Mouse (Mus musculus) lung, embryonic 14.5 days (tissue): Measurements from ENCODE around the gene Olfr122. TPM values are rescaled to one million over a fixed set of nuclear protein-coding genes. Genes with fewer than 3 reads are reported as not detected.

Source experiments
- ATAC-seq: fragments of 200-750 bp; cut with Nextera tagmentation; 2 replicates; pipeline ENCODE4 v1.8.0; 2017; ENCODE audit warnings: mild to moderate bottlenecking, moderate TSS enrichment, moderate library complexity; ENCODE audit not compliant: insufficient read depth
- DNase-seq: peaks from one replicate; pipeline ENCODE4 v3.0.0-alpha.2; 2015
- H3K27ac ChIP-seq: fragments of 300-500 bp; sonication (generic); 2 replicates; pipeline ENCODE4 v1.5.1; 2014; ENCODE audit warnings: low read depth, mild to moderate bottlenecking, moderate library complexity
- H3K27me3 ChIP-seq: fragments of 300-500 bp; sonication (generic); 2 replicates; pipeline ENCODE4 v1.6.1; 2014; ENCODE audit warnings: low read length, control low read depth; ENCODE audit not compliant: insufficient read depth
- H3K36me3 ChIP-seq: fragments of 300-500 bp; sonication (generic); 2 replicates; pipeline ENCODE4 v1.6.1; 2014; ENCODE audit warnings: control low read depth; ENCODE audit not compliant: insufficient read depth
- H3K4me1 ChIP-seq: fragments of 300-500 bp; sonication (generic); 2 replicates; pipeline ENCODE4 v1.6.1; 2014; ENCODE audit warnings: antibody characterized with exemption, control low read depth; ENCODE audit not compliant: insufficient read depth
- H3K4me2 ChIP-seq: fragments of 300-500 bp; sonication (generic); 2 replicates; pipeline ENCODE4 v1.6.1; 2014; ENCODE audit warnings: mild to moderate bottlenecking
- H3K4me3 ChIP-seq: fragments of 300-500 bp; sonication (generic); 2 replicates; pipeline ENCODE4 v1.5.1; 2014; ENCODE audit warnings: low read depth, low read length
- H3K9ac ChIP-seq: fragments of 300-500 bp; sonication (generic); 2 replicates; pipeline ENCODE4 v1.6.1; 2014
- H3K9me3 ChIP-seq: fragments of 300-500 bp; sonication (generic); 2 replicates; pipeline ENCODE4 v1.6.1; 2016; ENCODE audit warnings: low read depth, low read length, control low read depth
- CTCF ChIP-seq: IDR thresholded peaks from 2 replicates; pipeline ENCODE4 v1.5.1; 2016; ENCODE audit warnings: antibody characterized with exemption, low read depth
- WGBS: fragments of 180-500 bp; shearing (Covaris S2); extraction: QIAGEN DNeasy Blood & Tissue Kit; methylation state at CpG from one replicate; pipeline ENCODE4 v1.1.7; 2014; 5-methylcytosine and 5-hydroxymethylcytosine counted together
- polyA plus RNA-seq: library from polyadenylated mRNA; unstranded; fragments of >200 nt; fragmentation: Nextera tagmentation; extraction: Ambion mirVana; gene quantifications from 2 replicates; pipeline ENCODE4 v1.2.1, GENCODE M21; 2014

Gene Olfr122
- polyA plus RNA-seq, result not detected in 2 replicates

DNA sequence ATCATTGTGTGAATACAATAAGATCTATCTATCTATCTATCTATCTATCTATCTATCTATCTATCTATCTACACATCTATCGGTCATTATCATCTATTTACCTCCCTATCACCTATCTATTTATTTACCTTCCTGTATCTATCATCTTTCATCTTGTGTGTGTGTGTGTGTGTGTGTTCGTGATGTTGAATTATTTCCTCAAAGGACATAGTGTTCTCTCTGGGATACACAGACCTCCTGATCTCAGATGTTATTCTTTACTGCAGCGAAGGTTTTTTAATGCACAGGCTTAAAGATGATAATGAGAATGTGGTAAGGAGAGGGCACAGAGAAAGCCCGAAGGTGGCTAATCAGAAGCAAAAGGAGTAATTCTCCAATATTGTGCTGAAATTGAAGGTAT is at the start of gene Olfr122:
Olfr122 (plus strand) TSS at position 301 of the 400 bp plus-strand sequence.
- Histone ChIP-seq H3K4me2 (no peak within 1 kb of the TSS), H3K4me3 (no peak within 1 kb of the TSS), H3K27me3 (no peaks in the 10 kb centered on the region), H3K4me1 (no peaks in the 10 kb centered on the region), H3K27ac (no peak within 1 kb of the TSS), H3K9ac (no peak within 1 kb of the TSS), H3K9me3 (no peaks in the 10 kb centered on the region), H3K36me3 (no peaks in the 10 kb centered on the region)
- no peak for ATAC-seq
- DNase-seq, result no peak
- no peak for TF ChIP-seq CTCF
- 76% methylated on average over 4 of the region's 4 CpGs for whole genome bisulfite sequencing

DNA sequence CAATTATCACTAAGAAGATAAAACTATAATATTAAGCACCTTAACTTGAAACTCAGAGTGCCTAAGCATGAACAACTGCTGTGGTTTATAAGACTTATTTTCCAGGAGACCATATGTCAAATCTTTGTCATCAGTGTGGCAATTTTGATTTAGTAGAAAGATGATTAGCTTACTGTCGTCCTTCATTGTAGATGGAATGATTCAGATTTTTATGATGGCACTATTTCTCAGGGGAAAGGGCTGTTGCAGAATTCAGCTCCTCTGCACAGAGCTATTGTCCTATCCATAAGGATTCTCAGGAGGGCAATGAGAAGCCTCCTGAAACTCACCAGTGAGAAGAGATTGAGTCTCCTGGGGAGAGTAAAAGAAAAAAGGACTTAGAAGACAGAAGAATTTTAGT is 46.9 kb upstream of the Olfr122 start, which contains the start of gene Olfr120:
Olfr120 (plus strand) TSS at position 301 of the 400 bp plus-strand sequence.
- no peak within 1 kb of the TSS for H3K4me2 ChIP-seq
- H3K4me1 ChIP-seq, result no peaks in the 10 kb centered on the region
- H3K27me3 ChIP-seq, result no peaks in the 10 kb centered on the region
- DNase-seq, result no peak
- ATAC-seq, result no peak
- H3K9ac ChIP-seq, result no peak within 1 kb of the TSS
- no peaks in the 10 kb centered on the region for H3K36me3 ChIP-seq
- no peak within 1 kb of the TSS for H3K4me3 ChIP-seq
- WGBS, result 55% methylated on average over 1 of the region's 1 CpGs
- no peak for TF ChIP-seq CTCF
- H3K27ac ChIP-seq, result no peak within 1 kb of the TSS
- H3K9me3 ChIP-seq, result no peaks in the 10 kb centered on the region

DNA sequence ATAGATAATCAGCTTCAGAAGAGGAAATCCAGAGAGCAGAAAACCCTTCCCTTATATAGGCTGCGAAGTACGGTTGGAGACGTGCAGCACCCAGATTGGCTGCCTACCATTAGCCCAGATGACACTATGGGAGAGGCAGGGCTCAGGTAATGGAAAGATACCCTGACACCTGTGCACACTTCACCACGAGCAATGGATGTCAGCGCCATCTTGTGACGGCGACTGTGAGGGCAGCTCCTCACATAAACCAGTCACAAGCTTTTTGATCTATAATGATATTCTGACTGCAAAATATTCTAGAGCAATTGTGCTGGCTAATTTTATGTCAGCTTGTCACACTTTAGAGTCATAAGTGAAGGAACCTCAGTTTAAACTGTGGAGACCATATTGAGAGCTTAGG is 30.3 kb upstream of the Olfr122 start:
- TF ChIP-seq CTCF, result no peak
- no peaks in the 10 kb centered on the region for H3K36me3 ChIP-seq
- no peak overlapping the region for H3K27ac ChIP-seq
- H3K4me1 ChIP-seq, result no peaks in the 10 kb centered on the region
- H3K27me3 ChIP-seq, result no peaks in the 10 kb centered on the region
- no peak for DNase-seq
- no peak overlapping the region for H3K4me3 ChIP-seq
- no peak overlapping the region for H3K4me2 ChIP-seq
- 49% methylated on average over 7 of the region's 7 CpGs for WGBS
- H3K9me3 ChIP-seq, result no peaks in the 10 kb centered on the region
- no peak overlapping the region for H3K9ac ChIP-seq
- ATAC-seq, result no peak

DNA sequence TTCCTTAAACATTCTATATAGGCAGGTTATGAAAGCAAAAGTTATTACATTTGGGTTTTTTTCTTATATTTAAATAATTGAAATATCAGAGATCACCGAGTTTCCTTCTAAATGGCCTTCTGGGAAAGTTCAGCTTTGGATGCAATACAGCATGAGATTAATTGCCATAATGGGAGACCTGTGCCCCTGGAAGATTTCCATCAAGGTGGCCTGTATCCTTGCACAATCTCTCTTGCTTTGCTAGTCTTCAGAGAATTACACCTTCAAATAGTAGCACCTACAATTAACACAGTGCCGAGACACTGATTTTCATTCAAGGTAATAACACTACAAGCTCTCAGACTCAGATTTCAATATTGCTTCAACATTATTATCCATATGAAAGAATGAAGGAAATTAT is 24.8 kb downstream of the Olfr122 start, which contains the start of gene Olfr123:
Olfr123 (plus strand) TSS at position 301 of the 400 bp plus-strand sequence.
- DNase-seq, result no peak
- no peaks in the 10 kb centered on the region for H3K4me1 ChIP-seq
- H3K4me2 ChIP-seq, result no peak within 1 kb of the TSS
- H3K4me3 ChIP-seq, result no peak within 1 kb of the TSS
- no peak for ATAC-seq
- H3K27me3 ChIP-seq, result no peaks in the 10 kb centered on the region
- H3K9me3 ChIP-seq, result no peaks in the 10 kb centered on the region
- 84% methylated on average over 2 of the region's 2 CpGs for WGBS
- H3K36me3 ChIP-seq, result no peaks in the 10 kb centered on the region
- H3K27ac ChIP-seq, result no peak within 1 kb of the TSS
- TF ChIP-seq CTCF, result no peak
- no peak within 1 kb of the TSS for H3K9ac ChIP-seq

DNA sequence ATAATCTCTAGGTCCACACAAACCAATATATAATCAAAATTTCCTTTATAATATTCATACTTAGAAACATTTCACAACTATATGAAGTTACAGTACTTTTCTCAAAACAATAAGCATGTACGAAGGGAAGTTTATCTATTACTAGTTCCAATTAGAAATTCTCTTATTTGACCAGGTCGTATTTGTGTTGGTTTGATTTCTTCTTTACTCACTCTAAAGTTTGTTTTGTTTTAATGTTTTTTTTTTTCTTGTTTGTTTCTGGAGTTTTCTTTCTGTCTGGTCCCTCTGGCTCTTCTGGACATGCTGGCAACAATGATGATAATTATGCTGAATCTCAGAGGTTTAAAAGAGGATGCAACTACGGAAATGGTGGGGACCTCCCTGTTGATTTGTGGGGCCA is 31.2 kb downstream of the Olfr122 start, which contains the start of gene Olfr124:
Olfr124 (plus strand) TSS at position 301 of the 400 bp plus-strand sequence.
- no peaks in the 10 kb centered on the region for H3K4me1 ChIP-seq
- no peak within 1 kb of the TSS for H3K9ac ChIP-seq
- no peak for ATAC-seq
- H3K4me2 ChIP-seq, result no peak within 1 kb of the TSS
- no peak for TF ChIP-seq CTCF
- no peaks in the 10 kb centered on the region for H3K9me3 ChIP-seq
- no peak within 1 kb of the TSS for H3K27ac ChIP-seq
- H3K27me3 ChIP-seq, result no peaks in the 10 kb centered on the region
- no peaks in the 10 kb centered on the region for H3K36me3 ChIP-seq
- no peak within 1 kb of the TSS for H3K4me3 ChIP-seq
- no peak for DNase-seq
- 77% methylated on average over 3 of the region's 3 CpGs for WGBS

Other genes with a start within 250 kb of the Olfr122 start
- not detected in 2 replicates for gene Olfr112, start 199.2 kb upstream of the Olfr122 start, polyA plus RNA-seq
- gene Olfr113, start 190.9 kb upstream of the Olfr122 start, polyA plus RNA-seq, result not detected in 2 replicates
- not detected in 2 replicates for gene Olfr114, start 175.9 kb upstream of the Olfr122 start, polyA plus RNA-seq
- gene Olfr115, start 141.5 kb upstream of the Olfr122 start, polyA plus RNA-seq, result not detected in 2 replicates
- not detected in 2 replicates for gene Olfr116, start 141.4 kb upstream of the Olfr122 start, polyA plus RNA-seq
- not detected in 2 replicates for gene Olfr117, start 104.8 kb upstream of the Olfr122 start, polyA plus RNA-seq
- gene Olfr118, start 101.6 kb upstream of the Olfr122 start, polyA plus RNA-seq, result not detected in 2 replicates
- gene Olfr119, start 72.0 kb upstream of the Olfr122 start, polyA plus RNA-seq, result not detected in 2 replicates
- not detected in 2 replicates for gene Olfr120, start 46.8 kb upstream of the Olfr122 start, polyA plus RNA-seq
- not detected in 2 replicates for gene Olfr121, start 19.8 kb upstream of the Olfr122 start, polyA plus RNA-seq
- gene Olfr123, start 24.9 kb downstream of the Olfr122 start, polyA plus RNA-seq, result not detected in 2 replicates
- gene Olfr124, start 31.3 kb downstream of the Olfr122 start, polyA plus RNA-seq, result not detected in 2 replicates
- gene Olfr125, start 64.3 kb downstream of the Olfr122 start, polyA plus RNA-seq, result not detected in 2 replicates
- gene Olfr126, start 78.9 kb downstream of the Olfr122 start, polyA plus RNA-seq, result not detected in 2 replicates
- gene Olfr127, start 131.8 kb downstream of the Olfr122 start, polyA plus RNA-seq, result not detected in 2 replicates
- gene Olfr128, start 151.9 kb downstream of the Olfr122 start, polyA plus RNA-seq, result not detected in 2 replicates
- gene Olfr761, start 184.5 kb downstream of the Olfr122 start, polyA plus RNA-seq, result not detected in 2 replicates